Mouse (Mus musculus): ENCODE measurements at regions not wholly inside any gene's neighbourhood (a gene's known extent, or its start where the extent isn't known, plus 50 kb on each side); places are given as distances from the start of the nearest gene placed in this dataset.
"Not testable (repeated sequence)": the region's sequence is repeated elsewhere in the genome, so short reads cannot be mapped to it uniquely, and the experiment has no call there.

DNA sequence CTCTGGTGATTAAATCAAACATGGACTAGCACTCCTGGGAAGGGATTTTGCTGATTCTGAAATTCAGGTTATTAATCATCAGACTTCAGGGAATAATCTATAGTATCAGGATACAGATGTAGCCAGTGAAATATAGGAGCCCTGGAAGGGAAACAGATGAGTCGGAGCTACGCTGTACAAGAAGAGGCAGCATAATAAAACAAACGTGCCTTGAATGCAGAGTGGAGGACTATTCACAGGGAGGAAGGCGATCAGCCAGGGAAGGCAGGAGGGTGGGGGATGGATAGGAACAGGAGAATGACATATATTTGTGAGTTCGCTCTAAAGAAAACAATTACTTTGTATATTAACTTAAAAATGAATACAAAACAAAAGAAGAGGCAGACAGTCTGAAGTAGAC lies 286.6 kb upstream of the Got2 start:
- ATAC-seq (ENCODE audit: low TSS enrichment), result no peak

DNA sequence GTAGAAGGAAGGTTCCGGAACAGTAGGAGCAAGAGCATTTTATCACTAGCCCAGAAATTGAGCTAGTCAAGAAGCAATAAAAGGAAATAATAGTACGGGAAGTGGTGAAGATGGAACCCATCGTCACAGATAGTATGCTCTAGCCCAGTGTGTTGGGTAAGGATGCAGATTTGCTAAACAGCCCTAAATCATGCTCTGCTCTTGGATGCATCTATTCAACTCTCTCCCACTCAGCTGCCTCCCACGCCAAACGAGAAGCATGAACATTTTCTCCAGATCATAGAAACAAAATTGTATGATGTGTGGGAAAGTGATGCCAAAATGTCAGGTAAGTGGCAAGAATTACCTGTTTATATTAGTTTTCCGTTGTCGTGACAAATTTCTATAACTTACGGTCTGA lies 276.6 kb upstream of the Got2 start:
- peak; percentile 94 for ATAC-seq (ENCODE audit: low TSS enrichment)

DNA sequence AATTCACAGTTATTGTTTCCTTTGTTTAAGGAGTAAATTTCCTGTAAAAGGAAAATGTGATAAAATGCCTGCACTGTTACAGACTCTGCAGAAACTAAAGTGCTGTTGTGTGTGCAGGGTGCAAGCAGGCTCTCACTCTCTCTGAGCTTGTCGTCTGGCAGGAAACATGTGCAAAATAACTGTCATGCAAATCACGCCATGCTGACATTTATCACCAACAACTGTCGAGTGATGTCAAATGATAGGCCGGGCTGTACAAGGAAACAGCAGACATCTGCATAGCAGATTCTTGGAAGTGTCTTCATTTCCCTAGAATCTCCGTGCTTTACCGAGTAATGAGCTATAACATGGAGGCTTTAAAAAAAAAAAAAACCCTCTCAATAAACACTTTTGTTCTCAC lies 271.6 kb upstream of the Got2 start:
- no peak for ATAC-seq (ENCODE audit: low TSS enrichment)

DNA sequence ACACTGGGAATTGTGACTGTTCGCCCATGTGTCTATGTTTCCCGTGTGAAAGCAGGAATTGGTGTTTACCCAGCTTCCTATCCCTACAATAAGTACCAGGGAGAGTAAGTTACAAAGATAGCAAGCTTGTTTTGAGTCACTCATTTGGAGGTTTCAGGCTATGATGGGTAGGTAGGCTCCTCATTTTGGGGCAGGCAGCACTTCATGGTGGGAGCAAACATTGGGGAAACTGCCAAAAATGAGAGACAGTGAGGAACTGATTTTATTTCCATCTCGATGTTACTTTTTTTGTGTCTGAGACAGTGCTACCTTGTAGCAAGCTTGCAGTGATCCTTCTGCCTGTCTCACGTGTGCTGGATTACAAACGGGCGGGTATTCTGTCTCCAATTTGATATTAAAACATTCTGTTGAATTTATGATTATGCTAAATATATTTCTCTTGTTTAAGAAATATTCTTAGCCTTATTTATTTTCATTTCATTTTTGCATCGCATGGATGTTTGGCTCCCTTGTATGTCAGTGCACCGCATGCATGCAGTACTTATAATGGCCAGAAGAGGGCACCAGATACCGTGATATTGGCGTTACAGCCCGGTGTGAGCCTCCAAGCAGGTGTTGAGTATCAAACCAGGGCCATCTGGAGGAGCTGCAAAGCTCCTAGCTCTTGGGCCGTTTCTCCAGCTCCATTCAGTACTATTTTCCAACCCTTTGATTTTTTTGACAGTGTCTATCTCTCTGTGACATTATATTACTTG lies 264.3 kb upstream of the Got2 start:
- no peak for ATAC-seq (ENCODE audit: low TSS enrichment)

DNA sequence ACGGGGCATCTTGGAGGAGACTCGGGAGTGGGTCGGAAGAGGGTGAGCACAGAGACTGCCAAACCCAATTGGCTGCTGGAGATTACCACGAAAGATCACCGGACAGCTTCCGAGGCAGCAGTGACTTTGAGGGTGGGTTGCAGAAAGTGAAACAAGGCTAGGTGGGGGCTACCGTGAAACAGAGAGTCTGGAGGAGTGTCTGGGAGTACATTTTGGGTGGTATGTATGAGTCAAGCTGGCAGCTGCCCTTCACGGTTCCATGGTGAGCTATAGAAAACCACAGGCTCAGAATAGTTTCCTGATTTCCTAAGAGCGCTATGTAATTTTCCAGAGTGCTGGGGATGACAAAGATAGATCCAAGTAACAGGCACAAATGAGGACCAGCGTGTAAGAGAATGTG lies 263.7 kb upstream of the Got2 start:
- peak; percentile 90 for ATAC-seq (ENCODE audit: low TSS enrichment)

DNA sequence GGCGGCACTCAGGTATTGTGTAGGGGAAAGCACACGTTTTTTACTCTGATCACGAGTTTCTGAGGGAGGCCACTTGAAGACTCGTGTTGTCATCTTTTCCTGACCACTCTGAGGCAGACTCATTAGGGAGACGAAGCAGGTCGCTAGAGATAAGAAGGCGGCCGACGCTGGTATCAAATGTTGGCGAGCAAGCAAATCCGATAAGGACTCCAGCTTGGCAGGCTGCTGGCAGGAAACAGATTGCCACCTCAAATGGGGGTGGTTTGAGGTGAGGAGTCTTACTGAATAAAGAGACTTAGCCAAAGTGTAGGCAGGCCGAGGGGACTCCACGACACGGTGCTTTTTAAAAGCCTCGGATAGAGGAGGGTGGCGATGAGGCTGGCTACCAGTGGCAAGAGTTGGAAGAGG lies 262.7 kb upstream of the Got2 start:
- ATAC-seq (ENCODE audit: low TSS enrichment), result peak; percentile 73

DNA sequence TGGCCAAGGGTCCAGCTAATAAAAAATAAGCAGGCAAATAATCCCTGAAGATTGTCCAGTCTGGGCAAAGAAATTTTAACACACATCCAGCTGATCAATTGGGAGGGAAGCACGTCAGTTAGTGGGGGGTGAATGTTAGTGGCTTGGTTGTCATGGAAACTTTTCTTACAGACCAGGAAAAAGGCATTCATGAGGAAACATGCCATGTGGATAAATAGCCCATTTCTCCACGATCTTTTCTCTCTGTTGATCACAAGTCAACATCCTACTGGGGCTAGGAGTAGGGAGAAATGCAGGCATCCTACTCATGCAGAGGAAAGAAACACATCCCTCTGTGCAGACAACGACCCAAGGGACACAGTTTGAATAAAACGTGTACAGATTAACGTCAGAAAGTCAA lies 243.8 kb upstream of the Got2 start:
- no peak for ATAC-seq (ENCODE audit: low TSS enrichment)

DNA sequence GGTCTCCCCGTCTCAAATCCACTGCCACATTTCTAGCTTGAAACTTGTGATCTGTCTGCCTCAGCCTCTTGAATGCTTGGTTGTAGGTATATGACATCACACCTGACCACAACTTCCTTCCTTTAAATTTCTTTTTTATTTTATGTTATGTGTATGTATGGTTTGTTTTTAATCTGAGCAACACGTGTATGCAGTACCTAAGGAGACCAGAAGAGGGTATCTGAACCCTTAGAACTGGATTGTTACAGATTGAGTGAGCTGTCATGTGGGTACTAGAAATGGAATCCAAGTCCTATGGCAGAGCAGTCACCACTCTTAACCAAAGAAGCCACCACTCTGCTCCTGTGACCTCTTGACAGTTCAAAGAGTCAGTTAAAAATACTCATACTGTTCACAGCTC lies 240.0 kb upstream of the Got2 start:
- ATAC-seq (ENCODE audit: low TSS enrichment), result no peak

DNA sequence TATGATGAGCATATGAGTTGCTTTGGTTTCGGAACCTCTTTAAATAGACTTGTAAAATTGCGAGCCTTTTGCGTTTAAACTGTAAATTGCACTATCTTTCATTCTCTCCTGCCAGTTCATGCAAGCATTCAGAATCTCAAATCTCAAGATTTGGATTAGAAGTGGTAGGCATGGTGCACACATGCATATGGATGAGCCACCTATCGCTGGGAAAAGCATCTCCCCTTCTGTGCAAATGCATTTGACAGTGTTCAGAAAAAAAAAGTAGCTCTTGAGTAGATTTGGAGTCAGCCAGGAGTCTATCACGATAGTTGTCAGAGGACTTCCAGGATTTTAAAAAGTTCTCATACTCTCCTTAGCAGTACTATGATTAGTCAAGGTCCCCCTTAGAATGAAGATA lies 212.5 kb upstream of the Got2 start:
- peak; percentile 70 for ATAC-seq (ENCODE audit: low TSS enrichment)

DNA sequence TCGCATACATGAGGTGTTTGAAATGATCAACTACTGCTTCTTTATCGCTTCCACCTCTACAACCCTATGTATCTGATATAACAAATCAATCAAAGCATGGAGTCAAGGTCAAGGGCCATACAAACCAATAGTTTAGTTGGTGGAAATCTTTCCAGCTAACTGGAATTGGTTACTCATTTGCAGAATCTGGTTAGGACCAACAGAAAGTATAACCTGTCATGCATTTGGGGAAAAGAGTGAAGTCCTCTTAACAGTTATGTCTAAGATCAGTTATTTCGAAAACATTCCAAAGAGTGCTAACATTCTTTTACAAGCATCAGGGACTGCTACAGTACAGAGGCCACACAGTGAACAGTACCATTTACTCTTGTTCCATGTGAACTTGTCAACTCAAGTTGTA lies 204.6 kb upstream of the Got2 start:
- ATAC-seq (ENCODE audit: low TSS enrichment), result no peak

DNA sequence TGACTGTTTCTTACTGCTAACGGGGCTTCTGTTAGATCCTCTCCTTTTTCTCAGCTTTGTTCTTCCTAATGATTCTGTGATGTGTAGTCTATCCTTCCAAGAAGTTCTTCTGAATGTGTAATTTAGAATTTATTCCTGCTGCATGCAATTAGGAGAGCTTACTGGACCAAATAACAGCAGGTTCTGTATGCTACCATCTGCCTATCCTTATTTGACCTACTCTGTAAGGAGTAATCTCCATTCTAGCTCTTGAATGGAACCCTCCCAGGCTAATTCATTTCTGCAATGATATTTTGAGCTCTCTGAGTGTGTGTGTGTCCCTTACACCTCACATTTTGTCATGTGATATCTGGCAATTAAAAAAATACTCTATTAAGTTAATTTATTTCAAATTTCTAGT lies 201.9 kb upstream of the Got2 start:
- peak; percentile 70 for ATAC-seq (ENCODE audit: low TSS enrichment)

DNA sequence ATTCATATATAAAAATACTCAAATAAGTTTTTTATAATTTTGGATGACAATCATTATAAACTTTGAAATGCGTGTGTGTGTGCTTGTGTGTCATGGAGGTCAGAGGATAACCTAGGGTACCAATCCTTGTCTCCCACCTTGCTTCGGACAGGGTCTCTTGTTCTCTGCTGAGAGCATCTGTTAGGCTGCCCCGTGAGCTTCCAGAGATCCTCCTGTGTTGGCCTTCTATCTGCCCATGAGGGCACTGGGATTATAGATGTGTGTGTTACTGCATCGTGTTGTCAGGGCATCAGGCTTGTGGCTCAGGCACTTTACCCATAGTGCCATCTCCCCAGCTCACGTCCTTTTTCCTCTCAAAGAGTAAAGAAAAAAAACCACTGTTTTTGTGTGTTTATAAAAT lies 180.0 kb upstream of the Got2 start:
- ATAC-seq (ENCODE audit: low TSS enrichment), result no peak

DNA sequence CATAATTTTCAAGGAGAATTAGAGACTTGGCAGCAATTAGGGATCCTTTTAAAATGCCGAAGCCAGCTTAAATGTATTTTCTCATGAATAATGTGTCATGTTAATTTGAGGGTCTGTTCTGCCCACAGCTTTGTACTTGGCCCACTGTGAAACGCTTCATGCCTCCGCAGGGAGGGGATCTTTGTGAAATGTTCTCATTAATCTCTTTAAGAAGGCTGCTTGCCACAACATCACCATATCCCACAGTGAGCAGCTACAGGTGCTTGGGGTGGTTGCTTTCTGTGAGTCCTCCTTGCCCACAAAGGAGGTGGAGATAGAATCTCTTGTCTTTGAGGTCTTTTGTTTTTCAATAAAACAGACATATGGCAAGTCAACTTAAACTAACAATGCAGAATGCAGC lies 159.3 kb upstream of the Got2 start:
- no peak for ATAC-seq (ENCODE audit: low TSS enrichment)

DNA sequence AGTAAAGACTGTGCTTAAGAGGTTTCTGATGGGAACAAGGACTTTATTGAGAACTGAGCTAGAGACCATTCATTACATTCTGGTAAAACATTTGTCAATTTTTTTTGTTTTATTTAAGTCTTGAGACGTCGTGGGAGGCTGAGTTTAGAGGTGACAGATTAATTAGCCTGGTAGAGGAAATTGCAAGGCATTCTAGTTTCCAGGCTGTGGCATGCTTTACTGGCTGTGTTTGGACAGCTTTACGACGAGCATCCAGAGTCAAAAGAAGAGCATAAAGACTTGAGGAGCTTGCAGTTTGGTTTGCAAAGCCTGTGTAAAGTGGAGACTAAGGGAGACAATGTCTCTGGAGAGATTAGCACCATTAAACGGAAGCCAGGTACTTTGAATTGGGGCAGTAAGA lies 154.0 kb upstream of the Got2 start:
- no peak for ATAC-seq (ENCODE audit: low TSS enrichment)

DNA sequence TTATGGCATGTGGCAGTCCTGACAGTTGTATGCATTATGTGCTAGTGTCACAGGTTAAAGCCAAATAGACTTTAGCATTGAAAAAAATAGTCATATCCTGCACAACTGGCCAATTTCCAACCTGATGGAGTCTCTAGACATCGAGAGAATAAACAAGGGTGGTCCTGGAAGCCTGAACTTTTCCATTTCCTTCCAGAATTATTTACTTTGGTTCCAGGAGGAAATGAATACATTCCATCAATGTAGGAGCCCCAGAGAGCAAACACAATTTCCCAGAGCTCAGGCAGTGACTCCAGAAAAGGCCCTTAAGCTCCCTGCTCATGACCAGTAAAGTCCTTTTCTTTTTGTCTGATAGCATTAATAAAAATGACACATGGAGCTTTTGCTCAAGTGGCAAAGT lies 151.9 kb upstream of the Got2 start:
- no peak for ATAC-seq (ENCODE audit: low TSS enrichment)

DNA sequence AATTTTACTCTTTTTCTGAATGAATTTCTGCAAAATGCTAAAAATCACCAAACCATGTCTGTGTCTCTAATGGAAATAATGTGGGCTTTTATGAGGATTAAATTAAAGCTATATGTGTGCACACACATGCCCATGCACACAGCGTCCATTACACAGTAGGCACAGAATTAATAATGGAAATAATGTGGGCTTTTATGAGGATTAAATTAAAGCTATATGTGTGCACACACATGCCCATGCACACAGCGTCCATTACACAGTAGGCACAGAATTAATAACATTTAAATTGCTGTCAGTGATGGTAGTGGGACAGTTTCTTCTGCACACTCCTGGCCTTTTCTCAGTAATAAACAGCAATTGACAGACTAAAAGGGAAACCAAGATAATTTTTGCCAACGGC lies 130.4 kb upstream of the Got2 start:
- ATAC-seq (ENCODE audit: low TSS enrichment), result not testable (repeated sequence)

DNA sequence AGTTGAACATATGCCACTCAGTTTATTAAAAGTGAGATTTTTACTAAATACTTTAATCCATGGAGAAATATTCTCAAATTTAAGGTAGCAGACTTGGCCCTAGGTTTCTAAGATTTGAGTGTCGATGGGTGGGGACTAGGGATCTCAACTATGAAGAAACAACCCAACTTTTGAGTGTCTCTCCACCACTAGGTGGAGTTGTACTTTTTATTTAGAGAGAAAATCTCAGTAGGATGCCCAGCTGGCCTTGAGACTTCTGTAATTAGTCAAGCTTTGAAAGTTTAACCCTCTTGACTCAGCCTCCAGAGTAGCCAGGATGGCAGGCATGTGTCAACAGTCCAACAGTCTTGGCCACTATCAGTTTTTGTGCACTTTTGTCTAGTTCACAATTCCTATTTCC lies 123.7 kb upstream of the Got2 start:
- ATAC-seq (ENCODE audit: low TSS enrichment), result no peak

DNA sequence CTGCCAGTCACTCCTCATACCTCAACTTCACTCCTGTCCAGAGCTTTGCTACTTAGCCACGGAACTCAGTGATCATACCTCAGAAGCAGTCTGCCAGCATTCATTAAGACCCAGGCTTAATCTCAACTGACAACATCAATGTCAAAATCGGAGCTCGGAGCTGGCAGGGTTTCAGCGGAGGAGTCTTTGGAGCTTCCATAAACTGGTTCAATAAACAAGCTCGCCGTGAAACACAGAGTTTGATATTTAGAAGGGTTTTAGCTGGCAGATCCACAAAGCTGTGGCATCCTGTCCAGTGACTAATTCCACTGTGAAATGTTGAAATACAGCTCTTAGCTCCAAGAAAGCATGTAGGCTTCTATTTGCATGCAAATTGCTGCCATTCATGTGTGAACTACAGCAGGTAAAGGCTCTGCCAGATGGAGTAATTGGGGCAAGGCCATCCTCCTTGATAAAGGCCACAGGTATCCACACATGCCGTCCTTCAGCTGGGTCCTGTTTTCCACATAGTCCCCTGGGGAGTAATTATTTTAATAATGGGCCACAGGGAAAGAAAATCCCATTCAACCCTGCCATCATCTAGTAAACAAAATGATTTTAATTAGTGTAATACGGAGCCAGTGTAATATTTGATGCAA lies 103.6 kb upstream of the Got2 start:
- no peak for ATAC-seq (ENCODE audit: low TSS enrichment)

DNA sequence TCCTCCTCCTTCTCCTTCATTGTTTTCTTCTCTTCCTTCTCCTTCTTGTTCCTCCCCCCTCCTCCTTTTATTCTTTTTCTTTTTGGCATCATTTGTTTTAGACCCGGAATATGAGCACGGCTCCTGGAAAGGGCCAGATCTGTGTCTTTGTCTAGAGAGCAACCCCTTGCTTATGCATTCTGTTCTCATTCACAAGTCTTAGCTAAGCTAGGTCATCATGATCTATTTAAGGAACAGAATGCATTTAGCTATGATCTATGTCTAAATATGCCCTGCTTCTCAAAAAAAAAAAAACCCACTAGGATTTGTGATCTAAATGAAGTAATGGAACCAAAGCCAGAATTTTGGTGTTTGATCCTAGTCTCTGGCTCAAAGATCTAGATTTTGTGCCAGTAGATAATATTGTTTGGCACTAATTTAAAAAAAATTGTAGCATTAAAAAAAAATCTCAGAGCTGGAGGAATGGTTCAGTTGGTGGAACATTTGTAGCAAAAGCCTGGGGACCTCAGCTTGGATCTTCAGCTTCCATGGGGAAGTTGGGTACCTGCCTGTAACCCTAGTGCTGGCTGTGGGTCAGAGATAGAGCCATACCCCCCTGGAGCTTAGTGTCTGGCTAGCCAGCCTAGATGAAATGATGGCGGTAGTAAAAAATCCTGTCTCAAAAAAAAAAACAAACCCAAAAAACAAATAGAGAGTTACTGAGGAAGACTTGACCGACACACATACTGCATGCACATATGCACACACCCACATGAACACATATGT lies 100.5 kb upstream of the Got2 start:
- ATAC-seq (ENCODE audit: low TSS enrichment), result peak; percentile 93

DNA sequence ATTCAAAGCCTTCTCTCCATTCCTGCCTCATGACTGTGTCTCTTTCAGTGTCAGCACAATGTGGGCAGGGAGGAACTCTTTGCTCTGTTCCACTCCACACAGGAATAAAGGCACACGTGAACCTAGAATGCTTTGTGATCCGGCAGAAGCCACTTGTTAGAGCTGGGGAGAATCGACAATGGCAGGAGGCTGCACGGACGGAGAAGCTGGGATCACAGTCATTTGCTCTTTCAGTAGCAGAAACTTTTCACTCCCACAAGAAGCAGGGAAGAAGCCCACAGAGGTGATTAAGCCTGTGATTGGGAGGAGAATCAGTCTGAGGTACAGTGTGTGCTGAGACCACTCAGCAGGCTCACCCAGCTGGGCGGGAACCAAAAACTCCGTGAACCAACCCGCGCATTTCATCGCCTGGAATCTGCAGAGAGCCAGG lies 98.7 kb upstream of the Got2 start:
- peak; percentile 31; the same call in 1 of the 2 replicates for ATAC-seq (ENCODE audit: low TSS enrichment)

DNA sequence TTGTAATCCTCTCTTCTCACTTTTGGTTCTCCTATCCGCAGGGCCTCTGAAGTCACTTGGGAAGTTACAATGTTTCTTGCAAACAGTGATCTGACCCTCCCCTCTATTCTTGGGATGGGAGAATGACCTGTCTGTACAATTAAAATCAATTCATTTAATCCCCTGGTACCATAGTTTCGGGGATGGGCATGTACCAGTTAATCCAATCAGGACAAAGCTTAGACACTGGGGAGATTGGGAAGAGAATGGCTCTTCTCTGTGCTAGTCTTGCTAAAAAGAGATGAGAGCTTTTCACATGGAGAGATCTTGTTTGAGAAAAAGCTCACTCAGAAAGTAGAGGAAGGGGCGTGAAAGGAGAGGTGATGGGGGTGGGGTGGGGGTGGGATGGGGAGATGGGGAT lies 98.1 kb upstream of the Got2 start:
- ATAC-seq (ENCODE audit: low TSS enrichment), result no peak

DNA sequence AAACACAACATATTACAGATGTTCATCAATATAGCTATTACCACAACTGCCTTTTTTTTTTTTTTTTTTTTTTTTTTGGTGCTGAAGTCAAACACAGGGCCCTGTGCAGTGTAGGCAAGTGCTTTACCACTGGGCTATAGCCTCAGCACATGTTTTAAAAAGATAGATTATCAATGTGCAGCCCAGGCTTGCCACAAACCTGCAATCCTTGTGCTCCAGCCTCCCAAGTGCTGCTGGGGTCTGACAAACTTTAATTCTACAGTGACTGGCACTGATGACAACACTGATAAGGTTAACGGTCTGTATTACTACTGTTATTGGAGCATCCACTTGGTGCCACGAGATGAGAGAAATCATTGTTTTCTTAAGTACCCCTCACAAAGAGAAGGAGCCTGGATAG lies 95.3 kb upstream of the Got2 start:
- ATAC-seq (ENCODE audit: low TSS enrichment), result no peak

DNA sequence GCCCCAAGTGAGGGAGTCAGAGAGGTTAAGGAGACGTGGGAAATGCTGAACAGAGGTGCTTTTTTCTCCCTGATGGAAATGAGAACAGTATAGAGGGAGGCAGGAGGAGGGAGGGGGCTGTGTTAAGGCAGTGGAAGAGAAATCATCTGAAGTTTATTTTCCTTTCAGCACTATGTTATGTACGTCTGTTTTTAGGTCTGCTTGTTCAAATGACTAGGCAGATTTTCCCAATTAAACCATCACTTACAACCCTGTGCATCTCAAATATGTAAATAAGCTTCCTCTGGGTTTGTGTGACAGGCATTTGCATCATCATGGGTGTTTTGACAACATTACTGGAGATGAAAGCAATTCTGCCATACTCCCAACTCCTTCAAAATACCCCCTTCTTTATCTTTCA lies 92.1 kb upstream of the Got2 start:
- ATAC-seq (ENCODE audit: low TSS enrichment), result peak; percentile 31; the same call in 1 of the 2 replicates
